Mouse (Mus musculus): ENCODE measurements around the gene F11.

The F11 gene

DNA sequence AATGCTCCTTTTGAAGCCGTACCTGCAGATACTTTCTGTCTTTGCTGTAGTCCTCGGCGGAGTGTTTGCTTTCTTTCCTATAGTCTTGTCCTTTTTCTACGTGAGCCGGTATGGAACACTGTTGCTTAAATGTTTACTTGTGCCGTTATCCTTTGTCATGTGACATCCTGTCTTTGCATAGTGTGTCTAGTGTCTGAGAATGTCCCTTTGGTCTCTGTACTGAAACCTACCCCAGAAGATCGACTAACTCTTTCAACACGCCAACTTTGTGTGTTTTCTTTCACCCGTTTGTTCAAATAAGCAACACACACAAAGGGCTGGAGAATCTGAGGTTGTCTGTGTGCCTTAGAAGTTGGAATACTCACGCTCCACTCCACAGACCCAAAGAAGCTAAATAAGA, at the start of gene F11:
Gene F11 (minus strand): TSS at position 112 of the 400 bp plus-strand sequence.
- DNase-seq (ENCODE audit: low read depth, low spot score) = no peak

GRCm38 (mm10) chr8:45310967-45311366, 49.1 kb upstream of the F11 start:
- no peak for DNase-seq (ENCODE audit: low read depth, low spot score)

DNA sequence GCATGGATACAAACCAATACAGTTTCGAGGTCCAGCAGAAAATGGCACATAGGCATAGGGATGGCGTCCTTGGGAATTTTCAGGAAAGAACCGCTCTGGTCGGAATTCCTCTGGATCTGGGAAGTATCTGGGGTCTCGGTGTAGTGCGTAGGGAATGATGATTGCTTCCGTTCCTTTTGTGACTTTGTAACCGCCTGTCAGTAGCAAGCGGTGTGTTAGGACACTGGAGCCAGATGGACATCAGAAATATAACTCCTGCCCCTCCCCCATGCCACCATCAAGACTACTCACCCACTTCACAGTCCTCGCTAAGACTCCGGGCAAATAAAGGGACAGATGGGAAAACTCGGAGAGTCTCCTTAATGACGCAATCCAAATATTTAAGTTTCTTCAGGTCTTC, 46.5 kb upstream of the F11 start, which contains the start of gene Gm45753:
Gene Gm45753 (minus strand): TSS at position 101 of the 400 bp plus-strand sequence.
- no peak for DNase-seq (ENCODE audit: low read depth, low spot score)

- DNase-seq (ENCODE audit: low read depth, low spot score) = no peak
These were observed 43.6 kb upstream of the F11 start for GRCm38 (mm10) chr8:45305479-45305878.

GRCm38 (mm10) chr8:45304354-45304753, 42.5 kb upstream of the F11 start:
- no peak for DNase-seq (ENCODE audit: low read depth, low spot score)

DNA sequence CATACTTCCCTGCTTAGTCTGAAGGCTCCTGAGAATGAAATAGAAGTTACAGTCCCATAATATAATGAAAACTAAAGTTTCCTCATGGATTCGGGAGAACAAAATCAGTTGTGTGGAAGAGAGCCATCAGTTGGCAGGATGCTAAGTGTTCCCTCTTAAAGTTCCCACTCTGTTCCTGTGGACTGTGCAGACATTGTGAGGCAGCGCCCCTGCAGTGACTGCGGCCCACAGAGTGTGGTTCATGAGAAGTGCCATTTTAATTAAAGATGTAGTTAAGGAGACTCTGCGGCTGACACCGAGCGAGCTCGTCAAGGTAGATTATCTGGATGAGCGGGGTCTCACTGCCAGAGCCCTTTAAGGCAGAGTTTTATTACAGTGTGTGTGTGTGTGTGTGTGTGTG, 40.6 kb upstream of the F11 start:
- DNase-seq (ENCODE audit: low read depth, low spot score) = no peak

DNA sequence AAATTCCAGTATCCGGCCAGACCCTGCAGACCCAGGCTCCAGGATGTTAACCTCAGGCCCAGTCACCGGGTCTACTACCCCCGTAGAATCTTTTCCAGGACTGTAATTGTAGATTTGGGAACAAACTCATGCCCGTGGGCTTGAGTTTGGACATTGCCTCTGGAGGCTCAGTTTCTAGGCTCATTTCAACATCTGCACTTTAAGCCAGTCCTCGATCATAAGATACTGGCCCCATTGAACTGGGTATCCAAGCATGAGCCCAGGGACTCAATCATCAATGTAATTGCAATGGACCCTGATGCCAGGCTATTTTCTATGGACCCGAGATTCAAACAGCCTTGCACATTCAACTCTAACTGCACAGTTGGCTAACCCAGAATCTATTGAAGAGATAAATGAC, 33.4 kb upstream of the F11 start:
- no peak for DNase-seq (ENCODE audit: low read depth, low spot score)

- no peak for DNase-seq (ENCODE audit: low read depth, low spot score)
These were observed 32.9 kb upstream of the F11 start, which contains the start of gene Klkb1 for GRCm38 (mm10) chr8:45294687-45295086. Klkb1 (minus strand) TSS chr8:45294859.

DNA sequence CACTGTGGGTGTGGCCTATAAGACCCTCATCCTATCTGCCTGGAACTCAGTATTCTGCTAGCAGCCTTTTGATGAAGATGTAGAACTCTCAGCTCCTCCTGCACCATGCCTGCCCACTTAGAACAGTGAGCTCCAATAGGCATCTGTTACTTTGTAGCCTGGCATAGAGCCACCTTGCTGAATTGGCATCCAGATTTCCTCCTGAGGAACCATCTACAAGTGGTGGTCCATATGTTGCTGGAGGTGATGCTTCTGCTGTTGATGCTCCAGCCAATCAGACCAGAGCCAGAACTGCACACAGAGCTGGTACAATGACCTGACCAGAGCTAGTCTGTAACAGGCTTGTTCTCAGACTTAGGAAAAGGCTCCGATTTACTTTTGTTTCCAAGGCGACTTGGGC, 30.0 kb upstream of the F11 start:
- DNase-seq (ENCODE audit: low read depth, low spot score) = no peak

- DNase-seq (ENCODE audit: low read depth, low spot score) = no peak
These were observed 19.8 kb upstream of the F11 start for GRCm38 (mm10) chr8:45281630-45282029.

DNA sequence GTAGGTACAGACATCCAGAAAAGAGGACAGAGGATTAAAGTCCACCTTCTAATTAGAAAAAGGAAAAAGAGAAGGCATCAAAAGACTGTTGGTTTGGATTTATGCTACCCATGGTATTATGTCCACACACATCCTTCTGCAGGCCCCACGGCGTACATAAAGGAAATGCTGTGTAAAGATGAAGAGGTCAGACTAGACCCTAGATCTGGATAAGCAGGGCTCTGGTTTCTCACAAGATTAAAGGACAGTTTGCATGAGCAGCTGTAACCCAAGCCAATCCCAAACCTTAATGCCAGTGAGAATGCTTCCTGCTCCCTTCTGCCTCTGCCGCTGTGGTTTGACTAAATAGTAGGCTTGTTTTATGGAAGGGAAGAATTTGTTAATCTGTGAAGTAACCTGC, 15.6 kb upstream of the F11 start:
- no peak for DNase-seq (ENCODE audit: low read depth, low spot score)

DNA sequence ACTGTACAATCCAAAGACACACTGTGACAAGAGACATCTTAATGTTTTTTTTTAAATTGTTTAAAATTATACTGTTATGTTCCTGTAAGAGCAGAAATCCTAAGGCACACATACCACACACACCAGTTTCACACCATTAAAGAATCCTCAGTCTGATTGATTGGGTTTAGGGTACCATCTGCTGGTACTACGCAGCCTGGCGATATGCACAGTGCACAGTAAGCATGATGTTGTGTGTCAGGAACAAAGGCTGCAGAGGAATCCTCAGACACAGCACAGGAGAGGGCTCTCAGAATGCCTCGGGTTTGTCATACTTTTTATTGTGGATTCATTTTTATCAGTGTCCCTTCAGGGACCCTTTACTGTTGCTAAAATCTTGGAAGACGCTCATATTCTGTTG, 12.5 kb upstream of the F11 start:
- DNase-seq (ENCODE audit: low read depth, low spot score) = no peak

DNA sequence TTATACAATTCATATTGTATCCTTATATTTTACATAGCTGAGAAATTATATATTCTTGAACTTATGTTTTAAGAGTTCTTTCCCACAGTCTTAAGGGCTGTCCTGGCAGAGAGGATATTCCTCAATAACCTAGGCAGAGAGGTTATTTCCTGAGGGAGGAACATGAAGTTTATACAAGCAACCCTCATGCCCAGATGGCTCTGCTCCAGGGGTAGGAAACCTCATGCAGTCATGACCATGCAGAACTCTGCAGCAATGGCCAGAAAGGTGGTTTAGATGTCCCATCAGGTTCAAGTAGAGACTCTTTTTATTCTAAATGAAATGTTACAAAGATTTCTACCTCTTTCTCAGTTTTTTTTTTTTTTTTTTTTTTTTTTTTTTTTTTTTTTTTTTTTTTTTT, 7.2 kb upstream of the F11 start:
- DNase-seq (ENCODE audit: low read depth, low spot score) = no peak

DNA sequence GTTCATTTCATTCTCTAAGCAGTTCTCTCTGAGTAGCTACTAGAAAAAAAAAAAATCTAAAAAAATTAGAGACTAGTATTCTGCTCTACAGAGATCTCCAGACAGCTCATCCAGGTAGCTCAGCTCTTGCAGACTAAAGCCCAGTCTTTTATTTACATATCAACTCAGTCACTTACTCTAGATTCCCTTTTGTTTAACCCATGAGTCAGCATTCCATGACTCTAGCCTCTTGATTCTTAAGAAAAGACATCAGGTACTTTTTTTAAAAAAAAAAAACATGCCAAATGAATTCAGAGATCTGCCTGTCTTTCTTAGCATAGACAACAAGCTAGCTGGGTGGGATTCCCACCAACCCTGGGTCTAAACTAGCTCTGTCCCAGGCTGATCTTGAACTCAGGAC, 6.7 kb upstream of the F11 start:
- DNase-seq (ENCODE audit: low read depth, low spot score) = no peak

- no peak for DNase-seq (ENCODE audit: low read depth, low spot score)
These were observed 6.0 kb upstream of the F11 start for GRCm38 (mm10) chr8:45267611-45268391.

DNA sequence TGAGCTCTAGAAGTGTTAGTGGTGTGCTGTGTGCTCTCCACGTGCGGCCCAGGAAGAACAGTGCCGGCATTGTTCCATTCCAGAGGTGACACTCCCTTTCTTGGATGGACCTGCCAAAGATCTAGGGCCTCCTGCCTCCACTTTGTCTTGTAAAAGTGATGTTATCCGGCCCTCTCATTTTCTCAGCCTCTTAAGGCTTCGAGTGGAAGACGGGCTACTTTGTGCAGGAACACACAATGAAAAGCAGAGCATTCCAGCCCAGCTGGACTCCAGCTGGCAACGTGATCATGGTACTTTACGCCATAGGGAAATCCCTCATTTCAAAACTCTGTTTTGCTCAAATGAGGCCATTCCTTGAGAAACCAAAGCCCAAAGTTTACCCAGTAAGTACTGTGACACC, 5.2 kb upstream of the F11 start:
- no peak for DNase-seq (ENCODE audit: low read depth, low spot score)

GRCm38 (mm10) chr8:45264918-45265317, 3.1 kb upstream of the F11 start:
- DNase-seq (ENCODE audit: low read depth, low spot score) = no peak

GRCm38 (mm10) chr8:45262851-45263250, 1.0 kb upstream of the F11 start:
- no peak for DNase-seq (ENCODE audit: low read depth, low spot score)

DNA sequence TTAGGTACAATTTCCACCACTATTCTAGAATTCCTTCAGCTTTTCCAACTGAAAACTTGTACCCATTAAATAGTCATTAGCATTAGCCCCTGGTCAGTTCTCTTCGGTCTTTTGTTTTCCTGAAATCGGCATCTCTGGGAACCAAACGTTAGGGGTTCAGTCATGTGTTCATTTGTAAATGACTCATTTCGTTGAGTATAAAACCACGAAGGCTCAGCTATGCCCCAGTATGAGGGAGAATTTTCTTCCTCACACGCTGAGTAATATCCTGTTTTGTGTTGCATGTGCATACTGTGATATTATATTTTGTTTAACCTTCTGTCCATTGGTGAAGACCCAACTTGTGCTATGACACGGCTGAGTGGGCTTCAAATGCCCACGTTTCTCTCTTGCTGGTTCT, 3.4 kb downstream of the F11 start:
- DNase-seq (ENCODE audit: low read depth, low spot score) = no peak

DNA sequence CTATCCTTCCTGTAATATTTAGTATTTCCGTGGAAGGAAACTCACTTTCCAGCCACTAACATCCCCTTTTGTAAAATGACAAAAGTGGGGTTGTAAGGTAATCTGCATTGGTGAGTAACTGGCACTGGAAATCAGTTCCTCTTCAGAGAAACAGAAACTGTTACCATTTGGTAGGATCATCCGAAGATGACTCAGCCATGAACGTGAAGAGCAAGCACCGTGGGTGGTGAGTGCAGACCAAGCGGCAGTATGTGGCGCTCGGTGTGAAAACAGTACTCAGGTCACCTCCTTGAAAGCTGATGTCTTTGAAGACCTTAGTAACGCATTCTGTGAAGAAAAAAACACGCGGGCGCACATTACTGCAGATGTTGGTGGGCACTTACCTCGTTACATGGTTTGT, 6.8 kb downstream of the F11 start:
- no peak for DNase-seq (ENCODE audit: low read depth, low spot score)

GRCm38 (mm10) chr8:45254194-45254842, 7.5 kb downstream of the F11 start:
- no peak for DNase-seq (ENCODE audit: low read depth, low spot score)

GRCm38 (mm10) chr8:45253586-45253985, 8.2 kb downstream of the F11 start:
- no peak for DNase-seq (ENCODE audit: low read depth, low spot score)

- DNase-seq (ENCODE audit: low read depth, low spot score) = no peak
These were observed 8.7 kb downstream of the F11 start for GRCm38 (mm10) chr8:45253111-45253510.

Measured in CD4-positive, CD25-positive, alpha-beta regulatory T cell, adult 2 months (primary cell).